Mouse (Mus musculus) cerebellum, adult 11 months (tissue): Measurements from ENCODE around the gene Polr2g.
A peak's percentile ranks its signal among the peaks of the same experiment; 100 is the strongest.

Source experiments
- DNase-seq: peaks from one replicate; pipeline ENCODE4 v3.0.0; 2022

The Polr2g gene

DNA sequence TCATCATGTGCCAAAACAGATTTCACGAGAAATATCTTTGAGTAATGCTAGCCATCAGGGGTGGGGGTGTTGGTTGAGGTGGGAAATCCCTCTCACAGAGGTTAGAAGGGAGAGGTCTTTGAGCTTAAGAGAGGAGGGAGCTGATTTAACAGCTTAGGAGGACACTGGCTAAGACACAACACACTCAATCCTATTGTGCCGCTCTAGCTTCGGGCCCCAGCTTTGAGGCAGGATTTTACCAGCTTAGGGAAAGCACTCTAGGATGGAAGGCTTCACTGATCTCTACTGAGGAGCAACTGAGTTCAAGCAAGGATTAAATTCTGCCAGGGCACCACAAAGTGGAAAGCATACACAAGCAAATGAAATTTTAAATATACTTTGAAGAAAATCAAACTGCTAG lies 18.6 kb upstream of the Polr2g start:
- no peak for DNase-seq

GRCm38 (mm10) chr19:8815812-8816211 lies 17.4 kb upstream of the Polr2g start:
- DNase-seq, result no peak

GRCm38 (mm10) chr19:8806810-8807209 lies 8.4 kb upstream of the Polr2g start:
- no peak for DNase-seq

- DNase-seq, result no peak
These were observed 5.7 kb upstream of the Polr2g start for GRCm38 (mm10) chr19:8803879-8804660.

DNA sequence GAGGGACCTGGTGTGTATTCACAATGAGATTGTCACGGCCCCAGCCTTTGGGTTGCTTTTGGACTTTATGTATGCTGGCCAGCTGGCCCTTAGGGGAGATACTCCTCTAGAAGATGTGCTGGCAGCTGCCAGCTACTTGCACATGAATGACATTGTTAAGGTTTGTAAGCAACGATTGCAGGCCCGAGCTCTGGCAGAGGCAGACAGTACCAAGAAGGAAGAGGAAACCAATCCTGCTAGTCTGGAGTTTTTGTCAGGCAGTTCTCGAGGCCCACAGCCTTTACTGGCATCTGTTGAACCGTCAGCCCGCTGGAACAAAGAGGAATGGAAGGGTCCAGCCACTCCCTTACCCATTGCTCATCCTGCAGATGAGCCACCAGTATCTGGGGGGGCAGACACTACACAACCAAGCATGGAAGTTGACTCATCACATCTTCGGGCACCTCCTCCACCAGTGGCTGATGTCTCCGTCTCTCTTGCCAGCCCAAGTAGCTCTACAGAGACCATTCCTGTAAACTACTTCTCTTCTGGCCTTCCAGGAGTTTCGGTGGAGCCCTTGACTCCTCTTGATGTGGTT lies 4.9 kb upstream of the Polr2g start:
- DNase-seq, result no peak

DNA sequence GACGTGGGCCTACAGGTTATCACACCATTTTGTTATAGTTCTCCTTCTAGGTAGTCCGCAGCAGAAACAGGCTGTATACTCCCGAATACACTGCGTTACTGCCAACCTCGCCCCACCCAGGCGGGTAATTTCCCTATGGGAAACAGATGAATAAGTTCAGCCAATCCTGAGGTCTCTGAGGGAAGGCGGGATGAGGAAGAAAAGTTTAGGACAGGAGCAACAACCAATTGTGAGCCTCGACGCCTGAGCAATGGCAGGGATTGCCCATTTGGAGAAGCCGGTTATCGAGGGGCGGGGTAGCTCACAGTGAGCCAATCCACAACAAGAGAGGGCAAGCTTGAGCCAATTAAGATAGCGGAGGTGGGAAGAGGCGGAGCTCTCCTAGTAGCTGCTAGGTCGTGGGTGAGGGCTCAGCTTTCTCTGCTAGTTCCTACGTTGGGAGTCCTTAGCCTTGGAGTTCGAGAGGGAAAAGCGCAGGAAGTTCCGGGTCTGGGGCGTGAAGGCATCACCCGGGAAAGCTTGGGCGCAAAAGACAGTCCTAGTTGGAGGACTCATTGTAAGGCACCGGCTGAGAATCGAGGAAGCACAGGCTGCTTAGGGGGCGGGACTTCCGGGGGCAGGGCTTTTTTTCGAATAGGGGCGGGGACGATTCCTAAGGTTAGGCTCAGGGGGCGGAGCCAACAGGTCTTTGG lies 3.9 kb upstream of the Polr2g start, which contains the start of gene Zbtb3:
TSS of gene Zbtb3 (plus strand) at position 426 of the 692 bp plus-strand sequence.
- peak; percentile 94 for DNase-seq

DNA sequence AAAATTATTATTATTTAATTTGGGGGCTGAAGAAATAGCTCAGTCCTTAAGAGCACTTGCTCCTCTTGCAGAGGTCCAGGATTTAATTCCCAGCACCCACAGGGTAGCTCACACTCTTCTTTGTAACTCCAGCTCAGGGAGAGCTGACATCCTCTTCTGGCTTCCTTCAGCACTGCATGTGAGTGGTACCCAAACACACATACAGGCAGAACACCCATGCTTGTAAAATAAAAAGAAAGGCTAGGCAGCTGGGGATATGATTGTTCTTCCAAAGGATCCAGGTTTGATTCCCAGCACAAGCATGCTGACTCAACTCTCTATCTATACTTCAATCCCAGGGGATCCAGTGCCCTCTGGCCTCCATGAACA lies 554 bp upstream of the Polr2g start:
- DNase-seq, result no peak

DNA sequence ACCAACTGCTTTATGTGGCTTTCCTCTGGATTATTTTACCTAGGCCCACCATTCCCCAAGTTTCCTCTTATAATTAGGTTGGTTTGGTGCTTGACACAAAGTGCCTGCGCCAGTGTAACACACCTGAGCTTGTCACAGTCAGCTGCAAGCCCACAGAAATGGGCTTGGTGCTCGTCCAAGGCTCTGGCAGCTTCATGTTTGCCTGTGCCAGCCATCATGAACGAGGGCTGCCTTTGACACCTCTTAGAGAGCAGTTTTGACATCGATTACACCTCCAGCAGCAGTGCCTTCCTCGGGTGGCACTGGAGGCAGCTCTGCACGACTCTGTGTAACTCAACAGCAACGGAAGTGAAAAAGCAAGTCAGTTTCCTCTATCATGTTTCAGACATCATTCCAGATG lies 8.2 kb downstream of the Polr2g start:
- no peak for DNase-seq

GRCm38 (mm10) chr19:8789171-8789570 lies 9.2 kb downstream of the Polr2g start:
- no peak for DNase-seq

- DNase-seq, result no peak
These were observed 9.9 kb downstream of the Polr2g start for GRCm38 (mm10) chr19:8788521-8788920.

- DNase-seq, result peak; percentile 88
These were observed 12.2 kb downstream of the Polr2g start, which contains the start of gene Taf6l for GRCm38 (mm10) chr19:8786008-8786781. Gene Taf6l, minus strand, starts transcription at chr19:8786417.

DNA sequence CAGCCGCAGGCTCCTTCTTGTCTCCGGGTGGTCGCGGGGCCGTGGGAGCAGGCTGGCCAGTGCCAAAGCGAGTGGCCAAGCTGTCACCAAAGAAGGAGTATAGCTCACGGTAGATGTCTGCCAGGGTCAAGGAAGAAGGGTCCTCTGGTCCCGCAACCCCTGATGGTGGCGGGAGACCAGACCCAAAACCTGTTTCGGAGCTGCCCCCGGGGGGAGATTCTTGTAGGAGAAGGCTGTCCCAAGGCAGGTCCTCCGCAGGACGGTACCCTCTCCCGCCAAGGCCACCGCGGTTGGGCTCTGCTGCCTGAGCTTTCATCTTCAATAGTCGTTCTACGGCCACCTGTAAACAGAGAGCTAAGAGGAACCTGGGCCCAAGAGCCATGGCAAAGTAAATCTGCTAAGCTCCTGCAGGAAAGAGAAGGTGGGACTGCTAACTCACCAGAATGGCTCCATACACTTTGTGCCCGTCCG lies 23.4 kb downstream of the Polr2g start:
- no peak for DNase-seq

GRCm38 (mm10) chr19:8774086-8774835 lies 24.1 kb downstream of the Polr2g start, which contains the start of gene Tmem179b:
Gene Tmem179b, minus strand, starts transcription at chr19:8774467.
- peak; percentile 96 for DNase-seq

DNA sequence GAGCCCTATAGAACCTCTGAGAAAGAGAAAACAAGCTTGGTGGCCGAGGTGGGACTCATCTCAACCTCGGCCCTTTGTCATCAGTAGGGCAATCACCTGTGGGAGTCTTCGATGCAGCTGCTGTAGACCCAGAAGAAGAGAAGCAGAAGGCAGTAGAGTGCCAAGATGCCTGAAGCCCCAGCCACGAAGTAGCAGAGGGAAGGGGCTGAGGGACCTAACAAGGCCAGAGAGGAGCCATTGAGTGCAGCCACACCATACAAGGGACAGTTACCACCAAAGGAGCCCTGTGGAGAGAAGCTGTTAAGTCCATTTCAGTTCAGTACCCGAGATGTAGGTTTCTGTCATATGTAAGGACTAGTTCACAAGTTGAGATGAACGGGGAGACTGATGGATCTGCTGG lies 25.0 kb downstream of the Polr2g start:
- DNase-seq, result no peak

DNA sequence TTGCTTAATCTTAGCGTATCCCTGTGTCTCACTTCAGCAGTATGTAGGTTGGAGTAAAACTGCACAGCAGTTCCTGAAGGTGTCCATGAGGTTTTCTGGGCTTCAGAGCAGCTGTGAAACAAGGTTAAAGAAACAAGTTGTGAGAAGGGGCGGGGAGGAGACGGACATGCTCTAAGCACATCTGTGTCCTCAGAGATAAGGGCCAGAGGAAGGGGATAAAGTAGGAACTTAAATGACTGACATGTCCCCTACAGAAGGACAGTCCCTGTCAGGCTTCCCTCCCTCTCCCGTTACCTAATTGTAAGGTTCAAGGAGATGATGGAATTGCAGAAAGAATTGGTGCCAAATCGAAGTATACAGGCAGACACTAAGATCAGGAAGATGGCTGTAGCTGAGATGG lies 25.4 kb downstream of the Polr2g start:
- no peak for DNase-seq

DNA sequence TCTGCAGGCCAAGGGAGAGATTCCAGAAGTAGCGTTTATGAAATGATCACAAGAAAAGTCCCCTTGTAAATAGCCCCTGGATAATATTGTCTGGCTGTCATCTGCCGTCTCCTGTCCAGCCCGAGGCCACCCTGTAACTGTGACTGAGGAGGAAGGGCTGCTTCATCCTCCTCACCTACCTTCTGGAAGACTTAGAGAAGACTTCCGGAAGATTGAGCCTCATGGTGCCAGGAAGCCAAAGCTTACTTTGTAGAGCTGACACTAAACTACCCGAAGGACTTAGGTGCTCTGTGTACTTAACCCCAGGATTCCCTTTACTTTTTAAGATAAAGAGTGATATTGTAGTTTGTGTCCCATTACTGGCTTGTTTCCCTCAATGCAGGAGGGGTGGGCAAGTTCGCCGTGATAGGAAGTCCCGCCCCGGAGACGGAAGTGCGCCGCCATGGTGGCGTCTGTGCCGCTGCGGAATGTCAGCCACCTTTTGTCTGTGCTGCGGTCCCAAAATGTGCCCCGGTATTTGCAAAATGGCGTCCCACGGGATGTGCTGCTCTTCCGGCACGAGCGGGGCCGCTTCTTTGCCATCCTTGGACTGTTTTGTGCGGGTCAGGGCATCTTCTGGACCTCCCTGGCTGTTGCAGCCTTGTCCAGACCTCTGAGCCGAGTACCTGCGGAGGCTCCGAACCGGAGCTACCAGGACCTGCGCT lies 27.7 kb downstream of the Polr2g start, which contains the start of gene Tmem223:
TSS of gene Tmem223 (plus strand) at position 430 of the 704 bp plus-strand sequence.
- DNase-seq, result peak; percentile 71

GRCm38 (mm10) chr19:8765562-8765961 lies 32.8 kb downstream of the Polr2g start:
- DNase-seq, result no peak

- DNase-seq, result no peak
These were observed 35.1 kb downstream of the Polr2g start for GRCm38 (mm10) chr19:8763276-8763675.

GRCm38 (mm10) chr19:8760757-8761156 lies 37.6 kb downstream of the Polr2g start:
- DNase-seq, result no peak

- DNase-seq, result no peak
These were observed 39.5 kb downstream of the Polr2g start for GRCm38 (mm10) chr19:8758899-8759298.

DNA sequence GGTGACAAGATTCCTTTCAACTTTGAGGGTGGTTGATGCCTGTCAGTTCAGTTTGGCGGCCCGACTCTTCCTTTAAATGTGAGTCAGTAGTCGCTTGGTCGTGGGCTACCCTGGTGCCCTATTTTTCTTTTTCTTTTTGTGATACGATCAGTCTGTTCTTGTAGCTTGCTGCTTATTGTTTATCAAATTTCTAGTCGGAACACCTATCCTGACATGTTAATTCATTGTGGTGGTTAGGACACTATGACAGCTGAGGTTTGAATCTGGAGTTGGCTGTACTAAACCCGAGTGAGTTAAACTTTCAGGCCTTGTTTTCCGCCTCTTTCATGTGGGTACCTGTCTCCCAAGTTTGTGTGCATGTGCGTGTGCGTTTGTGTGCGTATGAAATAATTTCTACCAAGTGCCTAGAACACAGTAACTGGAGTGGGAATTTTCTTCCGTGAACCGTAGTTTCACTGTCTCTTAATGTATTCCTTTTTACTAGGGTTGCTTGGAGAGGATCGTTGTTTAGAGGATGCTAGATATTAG lies 40.8 kb downstream of the Polr2g start:
- no peak for DNase-seq
